Mouse (Mus musculus): ENCODE results near the gene Usp53.

DNA sequence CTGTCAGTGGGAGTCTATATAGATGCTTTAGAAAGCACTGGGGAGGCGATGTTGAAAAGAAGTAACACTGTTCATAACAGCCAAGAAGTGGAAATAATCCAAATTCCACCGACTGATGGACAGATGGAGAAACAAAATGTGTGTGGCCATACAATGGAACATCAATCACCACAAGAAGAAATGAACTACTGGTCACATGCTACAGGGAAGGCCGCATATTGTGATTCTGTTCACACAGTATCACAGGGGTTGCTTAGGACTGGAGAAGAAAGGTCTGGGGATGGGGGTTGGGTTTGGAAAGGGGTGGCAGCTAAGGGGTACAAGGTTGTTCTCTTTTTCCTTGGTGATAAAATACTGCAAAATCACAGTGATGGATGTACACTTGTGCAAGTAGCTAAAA lies 9.5 kb downstream of the Usp53 start:
- TF ChIP-seq POLR2A (IDR thresholded peaks at IDR 0.05; ENCODE audit: insufficient read depth, low read length) (no peak), CTCF (IDR thresholded peaks at IDR 0.05; ENCODE audit: low read depth, low read length) (no peak), EP300 (IDR thresholded peaks at IDR 0.05; ENCODE audit: insufficient read depth, low read depth, low read length) (no peak)
